Mouse (Mus musculus): ENCODE data around the gene Rhbdd1.

- no peak for TF ChIP-seq CTCF (IDR thresholded peaks at IDR 0.05; ENCODE audit: insufficient read depth, low read depth, low read length)
- TF ChIP-seq POLR2A (IDR thresholded peaks at IDR 0.05; ENCODE audit: insufficient read depth, low read depth, low read length) = no peak
Observed at GRCm38 (mm10) chr1:82385827-82386230, 69.6 kb downstream of the Rhbdd1 start.
